Mouse (Mus musculus) yolk sac, embryonic 10.5 days (tissue): ENCODE measurements around the gene Serinc3.
A peak's percentile ranks its signal among the peaks of the same experiment; 100 is the strongest.

Experiments
- DNase-seq: peaks from one replicate; pipeline ENCODE4 v3.0.0-alpha.2; 2017; ENCODE audit warnings: low spot score

Serinc3 gene

DNA sequence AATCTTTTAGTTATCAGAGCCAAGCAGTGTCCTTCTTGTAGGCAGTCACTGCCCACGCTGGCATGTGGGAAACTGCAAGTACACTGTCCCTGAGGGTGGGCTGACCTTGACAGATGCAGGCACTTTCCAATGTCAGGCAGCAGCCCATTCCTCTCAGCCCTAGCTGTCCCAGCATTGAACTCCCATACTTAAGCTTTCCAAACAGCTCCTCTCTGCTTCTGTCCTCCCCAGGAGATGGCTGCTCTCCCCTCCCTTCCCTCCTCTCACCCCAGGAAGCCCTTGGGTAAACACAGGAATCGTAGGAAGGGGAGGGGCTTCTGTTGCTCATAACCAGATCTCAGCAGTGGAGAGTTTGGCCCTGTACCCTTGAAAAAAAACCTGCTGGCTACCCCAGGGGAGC is 49.8 kb downstream of the Serinc3 start:
- no peak for DNase-seq

DNA sequence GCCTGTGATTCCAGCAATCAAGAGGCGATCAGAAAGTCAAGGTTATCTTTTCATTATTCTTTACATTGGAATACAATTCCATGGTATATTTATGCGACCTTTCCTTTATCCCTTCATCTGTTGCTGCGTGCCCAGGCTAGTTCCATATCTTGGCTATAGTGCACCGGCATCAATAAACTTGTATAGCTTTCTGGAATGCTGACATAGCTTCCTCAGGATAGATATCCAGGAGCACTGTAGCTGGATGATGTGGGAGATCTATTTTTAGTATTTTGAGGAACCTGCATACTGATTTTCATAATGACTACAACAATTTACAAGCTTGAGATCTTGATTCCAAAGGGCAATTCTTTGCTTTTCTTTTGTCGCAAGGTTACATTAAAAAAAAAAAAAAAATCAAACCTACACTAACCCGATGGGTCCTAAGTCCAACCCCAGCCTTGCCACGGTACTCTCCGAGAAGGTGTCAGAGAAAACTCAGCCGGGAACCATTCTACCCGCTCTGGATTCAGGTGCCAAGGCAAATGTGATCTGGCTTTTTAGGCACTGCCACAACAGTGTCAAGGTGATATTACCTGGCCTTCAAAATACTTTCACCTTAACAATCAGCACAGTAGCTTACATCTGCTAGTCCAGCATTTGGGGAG is 51.2 kb downstream of the Serinc3 start:
- DNase-seq = no peak

DNA sequence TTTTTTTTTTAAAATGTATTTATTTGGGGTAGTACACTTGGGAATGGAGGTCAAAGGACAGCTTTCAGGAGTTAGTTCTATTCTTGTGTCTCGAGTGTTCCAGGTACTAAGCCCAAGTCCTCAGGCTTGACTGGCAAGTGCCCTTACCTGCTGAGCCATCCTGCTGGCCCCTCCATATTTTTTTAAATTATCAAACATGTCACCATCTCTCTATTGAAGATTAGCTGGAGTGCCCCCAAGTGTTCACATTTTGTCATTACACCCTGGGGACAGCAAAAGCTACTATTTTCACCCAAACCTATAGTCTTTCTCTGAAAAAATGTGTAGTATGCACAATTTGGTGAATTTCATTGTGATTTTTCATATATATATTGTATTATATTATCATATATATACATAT is 52.8 kb downstream of the Serinc3 start:
- no peak for DNase-seq

DNA sequence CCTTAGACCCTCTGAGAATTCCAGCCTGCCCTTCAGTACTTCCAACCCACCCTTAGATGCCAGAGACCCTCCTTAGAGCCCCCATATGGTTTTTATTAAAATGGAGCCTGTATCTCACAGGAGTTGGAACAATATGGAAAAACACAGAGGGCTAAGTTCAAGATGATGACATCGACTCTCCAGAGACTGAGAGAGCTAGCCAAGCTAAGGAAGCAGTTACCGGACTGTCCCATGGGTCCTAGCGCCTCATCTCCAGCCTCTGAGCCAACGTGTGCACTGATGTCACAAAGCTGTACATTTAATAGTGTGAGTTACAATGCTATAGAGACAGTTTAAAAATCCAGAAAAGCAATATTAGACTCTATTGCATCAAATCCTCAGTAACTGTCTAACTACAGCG is 53.9 kb downstream of the Serinc3 start:
- no peak for DNase-seq

DNA sequence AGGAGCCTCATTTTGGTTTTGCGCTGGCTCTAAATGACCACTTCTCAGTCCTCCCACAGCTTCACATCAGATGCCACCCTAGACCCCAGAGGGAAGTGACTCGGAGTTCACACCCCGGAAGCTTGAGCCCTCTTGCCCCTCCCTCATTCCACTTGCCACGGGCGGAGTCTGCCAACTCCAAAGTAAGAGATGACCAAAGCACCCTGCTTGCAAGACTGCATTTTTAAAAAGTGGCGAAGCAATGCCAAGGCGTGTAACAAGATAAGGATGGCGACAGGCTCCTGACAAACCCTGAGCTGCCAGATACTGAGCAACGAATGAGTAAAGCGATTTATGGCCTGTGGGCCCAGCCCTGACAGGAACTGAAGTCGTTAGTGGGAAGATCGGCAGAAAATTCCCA is 54.7 kb downstream of the Serinc3 start:
- no peak for DNase-seq

DNA sequence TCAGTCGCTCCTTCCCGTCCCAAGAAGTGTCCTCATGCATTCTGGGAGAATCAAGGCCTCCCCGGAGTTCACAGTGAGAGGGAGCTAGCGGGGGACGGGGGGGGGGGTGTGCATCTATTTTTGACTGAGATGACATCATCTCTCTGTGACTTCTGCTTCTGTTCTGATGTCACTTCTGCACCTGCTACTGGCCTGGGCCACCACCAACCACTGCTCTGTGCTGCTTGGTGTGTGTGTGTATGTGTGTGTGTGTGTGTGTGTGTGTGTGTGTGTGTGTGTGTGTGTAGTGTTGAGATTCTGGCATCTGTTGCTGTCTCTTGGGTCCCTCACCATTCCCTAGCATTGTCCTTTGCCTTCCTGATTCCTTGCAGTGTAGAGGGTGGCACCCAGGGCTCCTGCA is 57.4 kb downstream of the Serinc3 start:
- DNase-seq = no peak

DNA sequence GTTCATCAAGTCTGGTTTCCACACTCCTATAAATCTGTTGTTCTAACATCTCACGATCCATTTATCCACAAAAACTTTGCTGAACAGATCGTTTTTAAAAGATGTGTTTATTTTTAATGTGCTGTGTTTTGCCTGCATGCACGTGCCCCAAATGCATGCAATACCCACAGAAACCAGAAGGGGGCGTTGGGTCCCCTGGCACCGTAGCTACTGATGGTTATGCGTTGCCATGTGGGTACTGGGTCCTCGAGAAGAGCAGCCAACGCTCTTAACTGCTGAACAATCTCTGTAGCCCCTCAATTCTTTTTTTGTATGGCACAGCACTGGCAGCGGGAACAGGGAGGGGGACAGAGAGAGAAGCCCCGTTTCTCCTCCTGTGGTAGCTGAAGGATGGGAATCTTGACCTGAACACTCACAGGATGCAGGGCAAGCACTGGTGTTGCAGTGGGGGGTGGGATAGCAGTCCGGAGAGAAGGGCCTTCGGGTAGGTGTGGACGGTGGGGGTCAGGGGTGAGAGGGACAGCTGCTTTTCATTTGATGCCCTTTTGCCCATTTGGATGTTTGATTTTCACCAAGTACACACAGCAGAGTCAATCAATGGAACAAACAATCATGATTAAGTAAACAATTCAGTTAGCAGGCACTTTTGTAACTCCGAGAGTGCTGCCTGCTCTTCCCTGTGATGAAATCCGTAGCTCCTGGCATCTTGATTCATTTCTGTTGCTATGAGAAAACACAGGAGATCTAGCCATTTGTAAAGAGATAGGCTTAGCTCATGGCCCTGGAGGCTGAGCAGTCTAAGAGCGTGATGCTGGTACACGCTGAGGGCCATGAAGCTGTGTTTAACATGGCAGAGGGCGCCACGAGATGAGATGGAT is 58.3 kb downstream of the Serinc3 start:
- no peak for DNase-seq

DNA sequence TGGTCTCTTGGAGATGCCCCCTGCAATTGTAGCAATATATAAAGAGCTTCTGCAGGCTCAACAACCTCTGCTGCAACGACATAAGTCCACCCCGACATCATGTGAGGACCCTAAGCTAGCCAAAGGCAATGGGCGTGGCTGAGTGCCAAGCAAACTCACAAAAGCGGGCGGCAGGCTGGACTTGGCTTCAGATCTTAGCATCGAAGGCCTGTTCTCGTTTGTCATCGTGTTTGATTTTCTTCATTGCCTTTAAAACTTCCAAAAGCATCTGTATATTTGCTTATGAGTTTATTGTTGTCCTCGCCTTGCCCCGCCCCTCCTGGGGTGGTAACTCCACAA is 60.9 kb downstream of the Serinc3 start:
- DNase-seq = no peak

DNA sequence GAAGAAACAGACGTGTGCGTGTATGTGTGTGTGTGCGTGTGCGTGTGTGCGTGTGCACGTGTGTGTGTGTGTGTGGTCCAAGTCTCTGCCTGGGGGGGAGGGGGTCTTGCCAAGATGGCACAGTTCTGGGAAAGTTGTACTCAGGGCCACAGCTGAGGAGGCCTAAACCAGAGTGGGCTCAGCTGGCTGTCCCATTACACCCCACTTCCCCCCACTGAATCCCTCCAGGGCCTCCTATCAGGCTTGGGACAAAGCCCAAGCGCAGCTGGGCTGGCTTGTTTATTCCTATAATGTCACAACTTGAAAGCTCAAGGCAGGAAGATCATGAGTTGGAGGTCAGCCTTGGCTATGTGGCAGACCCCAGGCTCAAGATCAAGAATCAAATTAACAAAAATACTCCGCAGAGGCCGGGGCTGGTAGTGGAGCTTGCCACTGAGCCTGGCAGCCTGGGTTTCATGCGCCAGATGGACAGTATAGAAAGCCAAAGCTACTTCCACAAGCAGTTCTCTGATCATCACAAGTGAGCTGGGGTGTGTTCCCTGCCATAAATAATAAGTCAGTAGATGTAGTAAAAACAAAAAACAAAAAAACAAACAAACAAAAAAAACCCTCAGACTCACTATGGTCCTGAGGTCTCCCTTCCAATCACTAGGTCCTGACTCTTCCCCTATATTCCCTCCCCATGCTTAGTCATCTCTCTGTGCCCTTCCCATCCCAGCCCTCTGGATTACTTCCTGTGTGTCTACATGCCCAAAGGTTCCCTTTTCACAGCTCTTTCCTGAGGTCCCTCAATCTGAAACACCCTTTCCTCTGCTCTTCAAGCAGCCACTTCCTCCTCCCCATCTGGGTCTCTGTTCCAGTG is 61.5 kb downstream of the Serinc3 start:
- no peak for DNase-seq

DNA sequence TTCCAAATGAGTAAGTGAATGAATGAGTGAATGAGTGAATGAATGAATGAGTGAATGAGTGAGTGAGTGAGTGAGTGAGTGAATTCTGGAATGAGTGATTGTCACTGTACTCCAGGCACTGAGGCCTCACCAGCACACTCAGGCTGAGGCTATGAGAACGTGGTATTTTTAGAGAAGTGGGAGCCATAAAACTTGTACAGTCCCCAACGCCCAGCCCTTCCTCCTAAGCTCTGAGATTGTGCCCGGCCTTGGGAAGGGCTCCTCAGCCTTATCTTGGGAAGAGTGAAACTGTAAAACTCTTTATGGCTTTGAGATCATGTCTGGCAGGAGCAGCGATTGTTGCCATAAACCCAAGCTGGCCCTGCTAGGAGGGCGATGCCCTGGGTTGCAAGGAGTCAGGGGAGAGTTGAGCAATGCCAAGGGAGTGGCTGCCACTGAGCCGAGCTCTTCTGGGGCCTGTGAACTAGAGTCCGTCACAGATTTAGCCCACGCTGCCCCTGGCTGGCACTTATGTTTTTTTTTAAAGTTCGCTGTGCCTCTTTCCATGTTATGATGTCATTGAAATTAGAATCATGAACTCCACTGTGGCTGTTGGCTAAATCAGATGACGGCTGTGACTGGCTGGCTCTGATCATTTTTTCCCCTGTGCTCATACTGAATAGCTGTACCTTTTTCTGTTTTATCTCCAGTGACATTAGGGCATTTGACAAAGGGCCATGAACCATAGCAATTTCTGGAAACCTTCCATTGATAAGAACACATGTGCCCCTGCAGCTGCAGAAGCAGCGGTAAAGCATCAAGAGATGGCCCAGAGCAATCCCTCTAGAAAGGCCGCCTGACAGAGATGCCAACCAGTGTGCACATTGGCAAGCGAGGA is 64.6 kb downstream of the Serinc3 start:
- no peak for DNase-seq

DNA sequence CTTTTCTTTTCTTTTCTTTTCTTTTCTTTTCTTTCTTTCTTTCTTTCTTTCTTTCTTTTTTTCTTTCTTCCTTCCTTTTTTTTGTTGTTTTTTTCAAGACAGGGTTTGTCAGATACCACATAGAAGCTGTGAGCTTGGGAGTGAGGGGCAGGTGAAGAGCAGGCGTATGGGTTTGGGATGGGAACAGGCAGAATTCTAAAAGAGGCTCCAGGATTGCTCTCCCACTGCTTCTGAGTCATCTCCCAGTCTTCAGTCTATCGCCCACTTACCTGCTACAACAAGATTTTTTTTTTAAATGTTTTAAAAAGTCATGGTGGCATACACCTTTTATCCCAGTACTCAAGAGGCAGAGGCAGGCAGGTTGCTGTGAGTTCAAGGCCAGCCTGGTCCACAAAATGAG is 66.9 kb downstream of the Serinc3 start:
- DNase-seq = no peak

DNA sequence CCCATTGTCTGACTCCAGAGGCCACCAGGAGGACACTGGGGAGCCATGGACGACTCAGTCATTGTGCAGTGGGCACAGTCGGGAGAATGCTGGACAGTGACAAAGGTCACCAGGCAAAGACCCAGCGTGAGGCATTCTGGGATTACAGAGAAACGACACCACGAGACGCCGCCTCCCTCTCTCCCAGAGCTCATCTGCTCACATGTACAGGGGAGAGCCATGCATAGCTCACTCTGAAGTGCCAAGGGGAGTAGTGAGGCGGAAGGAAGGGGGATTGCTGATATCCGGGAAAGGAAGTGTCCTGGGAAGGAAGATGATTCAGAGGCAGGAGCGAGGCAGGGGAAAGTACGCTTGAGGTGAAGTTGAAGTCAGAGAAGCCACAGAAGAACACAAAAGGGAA is 69.7 kb downstream of the Serinc3 start:
- peak; percentile 78 for DNase-seq

DNA sequence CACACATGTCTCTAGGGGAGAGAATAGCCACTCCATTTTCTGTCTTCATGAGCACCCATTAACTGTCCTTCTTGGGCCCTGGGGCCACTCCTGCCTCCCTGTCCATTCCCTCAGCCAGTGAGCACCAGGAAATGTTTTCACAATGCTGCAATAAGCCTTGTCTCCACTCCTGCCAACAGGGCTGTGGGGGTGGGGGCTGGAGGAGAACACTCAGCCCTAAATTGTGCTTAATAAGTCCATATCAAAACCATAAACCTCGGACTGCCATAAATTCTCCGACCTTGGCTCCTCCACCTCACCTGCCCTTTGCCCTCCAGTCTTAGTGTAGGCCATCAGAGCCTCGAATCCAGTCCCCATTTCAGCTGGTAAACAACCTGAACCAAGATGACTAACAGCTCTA is 70.6 kb downstream of the Serinc3 start:
- DNase-seq = no peak
